ENCODE assay signal across 14 mouse cellular contexts in genomic region chr1:96003086-96003485, GRCm38 (mm10).
"Had no signal": no experiment of that assay in that cellular context is flagged by ENCODE, and none has a peak within 500 bp of the region (broad histone marks: within the 10 kb centered on the region; RNA-seq: fewer than 3 reads in every experiment).

No protein-coding gene starts in this region.

- ATAC-seq: midbrain, embryonic 16.5 days had no signal

- DNase-seq: lung, adult 18-20 months; lung, embryonic 14.5 days; lung, postnatal 10 days; lung, postnatal 4 days; midbrain, embryonic 14.5 days; retina, postnatal 1 day; right cerebral cortex, adult 18-20 months; right cerebral cortex, postnatal 25 days; right cerebral cortex, postnatal 4 days; spleen, adult 18-20 months; thymus, adult 2 months; thymus, postnatal 25 days; thymus, postnatal 4 days had no signal
